ENCODE assay signal across 9 mouse cellular contexts in genomic region chr12:104066241-104066640, GRCm38 (mm10). TPM values are rescaled to one million over a fixed set of nuclear protein-coding genes. Genes with fewer than 3 reads are reported as not detected.
DNase-seq lines count a peak whose midpoint lies in the region; ATAC-seq and TF ChIP-seq lines count a peak whose summit lies in the region.
"Had no signal": no experiment of that assay in that cellular context is flagged by ENCODE, and none has a peak within 500 bp of the region (broad histone marks: within the 10 kb centered on the region; RNA-seq: fewer than 3 reads in every experiment).

No protein-coding gene starts in this region.

- intact Hi-C loops in heart, postnatal 36 days (cut with DNase I) = loop anchor here (5.0 kb wide), 1 partner anchor 111 kb away; no protein-coding TSS in a partner anchor

- WGBS in limb, embryonic 11.5 days = 32% methylated on average over 8 of the region's 8 CpGs
- 28% methylated on average over 8 of the region's 8 CpGs for WGBS in olfactory bulb, adult 2 months

- H3K27me3 ChIP-seq in limb, embryonic 11.5 days (ENCODE audit: control insufficient read depth, insufficient read depth, low read length) = no peaks in the 10 kb centered on the region
- H3K27me3 ChIP-seq: midbrain, embryonic 12.5 days had no signal

- H3K4me3 ChIP-seq in limb, embryonic 11.5 days (ENCODE audit: low read depth, low read length) = no peak overlapping the region
- no peak overlapping the region for H3K4me3 ChIP-seq in olfactory bulb, adult 2 months (ENCODE audit: insufficient read depth, low read depth, low read length)
- H3K4me3 ChIP-seq: midbrain, embryonic 12.5 days had no signal

- no peak overlapping the region for H3K4me2 ChIP-seq in limb, embryonic 11.5 days (ENCODE audit: low read depth, severe bottlenecking)
- H3K4me2 ChIP-seq: midbrain, embryonic 12.5 days had no signal

- no peak for ATAC-seq in limb, embryonic 11.5 days (ENCODE audit: insufficient number of reproducible peaks, low FRiP score, low TSS enrichment, low read depth)

- no peak overlapping the region for H3K9ac ChIP-seq in limb, embryonic 11.5 days (ENCODE audit: low read length)
- H3K9ac ChIP-seq: midbrain, embryonic 12.5 days had no signal

- no peak for TF ChIP-seq POLR2A in olfactory bulb, adult 2 months (IDR thresholded peaks at IDR 0.05; ENCODE audit: insufficient read depth, low read depth, low read length)

- H3K36me3 ChIP-seq in limb, embryonic 11.5 days (ENCODE audit: control insufficient read depth, insufficient read depth, low read length) = no peaks in the 10 kb centered on the region
- H3K36me3 ChIP-seq: midbrain, embryonic 12.5 days had no signal

- H3K27ac ChIP-seq in limb, embryonic 11.5 days (replicated peaks; ENCODE audit: low read depth, low read length) = no peak overlapping the region
- H3K27ac ChIP-seq in olfactory bulb, adult 2 months (ENCODE audit: insufficient read depth, low read depth, low read length) = no peak overlapping the region
- H3K27ac ChIP-seq: midbrain, embryonic 12.5 days had no signal

- no peaks in the 10 kb centered on the region for H3K9me3 ChIP-seq in limb, embryonic 11.5 days (ENCODE audit: control insufficient read depth, low read length)
- H3K9me3 ChIP-seq: midbrain, embryonic 12.5 days had no signal

- DNase-seq in layer of hippocampus, adult 11-12 months (ENCODE audit: low spot score) = peak; percentile 65
- no peak for DNase-seq in layer of hippocampus, adult 9-10 months (ENCODE audit: low spot score)
- peak; percentile 83 for DNase-seq in NIH3T3 (ENCODE audit: low read depth)
- DNase-seq in cerebellum, adult 9-10 months = peak; percentile 43
- DNase-seq in heart, postnatal 36 days = peak; percentile 61 to 67
- DNase-seq in limb, embryonic 11.5 days (ENCODE audit: low spot score) = peak; percentile 80
- DNase-seq in urinary bladder, postnatal 4 days (ENCODE audit: low spot score in 2 of 2) = peak; percentile 40 to 77

- H3K4me1 ChIP-seq in limb, embryonic 11.5 days (ENCODE audit: control insufficient read depth, insufficient read depth, low read length) = no peaks in the 10 kb centered on the region
- peaks cover 7% of the 10 kb centered on the region for H3K4me1 ChIP-seq in olfactory bulb, adult 2 months (ENCODE audit: control insufficient read depth, insufficient read depth, low read length)
- H3K4me1 ChIP-seq: midbrain, embryonic 12.5 days had no signal

- peak; percentile 23; the same call in 1 of the 2 replicates for TF ChIP-seq CTCF in olfactory bulb, adult 2 months (IDR thresholded peaks at IDR 0.05; ENCODE audit: insufficient read depth, low read depth, low read length)

RNA-seq across cellular contexts. Expression of gene Serpina12, which starts 22.0 kb away (rescaled TPM):
- not detected for total RNA-seq in heart, postnatal 36 days (2021)
- not detected in 2 replicates for polyA plus RNA-seq in limb, embryonic 11.5 days (2014; fragmentation: Nextera tagmentation; extraction: Ambion mirVana)
- not detected in 2 replicates for polyA plus RNA-seq in olfactory bulb, adult 2 months (2012; ENCODE audit: insufficient read depth, insufficient read length, low replicate concordance, missing spikeins)
- polyA plus RNA-seq: midbrain, embryonic 12.5 days had no signal

RNA-seq across cellular contexts. Expression of gene Serpina5, which starts 34.7 kb away (rescaled TPM):
- total RNA-seq in heart, postnatal 36 days (2021) = not detected
- not detected in 2 replicates for polyA plus RNA-seq in limb, embryonic 11.5 days (2014; fragmentation: Nextera tagmentation; extraction: Ambion mirVana)
- not detected in 2 replicates for polyA plus RNA-seq in olfactory bulb, adult 2 months (2012; ENCODE audit: insufficient read depth, insufficient read length, low replicate concordance, missing spikeins)
- polyA plus RNA-seq: midbrain, embryonic 12.5 days had no signal

RNA-seq across cellular contexts. Expression of gene Serpina3a, which starts 46.3 kb away (rescaled TPM):
- total RNA-seq in heart, postnatal 36 days (2021) = not detected
- polyA plus RNA-seq in limb, embryonic 11.5 days (2014; fragmentation: Nextera tagmentation; extraction: Ambion mirVana) = not detected in 2 replicates
- polyA plus RNA-seq in olfactory bulb, adult 2 months (2012; ENCODE audit: insufficient read depth, insufficient read length, low replicate concordance, missing spikeins) = not detected in 2 replicates
- polyA plus RNA-seq: midbrain, embryonic 12.5 days had no signal

RNA-seq across cellular contexts. Expression of gene Serpina9, which starts 52.7 kb away (rescaled TPM):
- total RNA-seq in heart, postnatal 36 days (2021) = not detected
- not detected in 2 replicates for polyA plus RNA-seq in limb, embryonic 11.5 days (2014; fragmentation: Nextera tagmentation; extraction: Ambion mirVana)
- not detected in 2 replicates for polyA plus RNA-seq in olfactory bulb, adult 2 months (2012; ENCODE audit: insufficient read depth, insufficient read length, low replicate concordance, missing spikeins)
